Mouse (Mus musculus) myocyte (in vitro differentiated cells): ENCODE data around the gene Slc25a41. TPM values are rescaled to one million over a fixed set of nuclear protein-coding genes. Genes with fewer than 3 reads are reported as not detected.

ENCODE experiments used
- H3K27me3 ChIP-seq: one replicate; pipeline ENCODE4 v1.6.1; 2011; ENCODE audit not compliant: control insufficient read depth, insufficient read depth, insufficient read length
- H3K36me3 ChIP-seq: one replicate; pipeline ENCODE4 v1.6.1; 2011; ENCODE audit not compliant: control insufficient read depth, insufficient read depth
- H3K4me2 ChIP-seq: one replicate; pipeline ENCODE4 v1.6.1; 2011; ENCODE audit warnings: low read depth, control low read depth
- H3K4me3 ChIP-seq: one replicate; pipeline ENCODE4 v1.5.1; 2011; ENCODE audit warnings: mild to moderate bottlenecking, control low read depth, moderate library complexity
- H3K79me2 ChIP-seq: one replicate; pipeline ENCODE4 v1.6.1; 2011; ENCODE audit not compliant: control insufficient read depth, insufficient read depth
- H3ac ChIP-seq: one replicate; pipeline ENCODE4 v1.6.1; 2011; ENCODE audit not compliant: control insufficient read depth, insufficient read length
- CEBPB ChIP-seq: IDR thresholded peaks from 2 replicates; pipeline ENCODE4 v1.6.1; 2011; ENCODE audit warnings: mild to moderate bottlenecking, moderate library complexity; ENCODE audit not compliant: poor library complexity, insufficient read depth, severe bottlenecking
- E2F4 ChIP-seq: IDR thresholded peaks from one replicate; pipeline ENCODE4 v1.6.1; 2011; ENCODE audit warnings: mild to moderate bottlenecking, control low read depth, moderate library complexity; ENCODE audit not compliant: insufficient read depth
- MAX ChIP-seq: IDR thresholded peaks from one replicate; pipeline ENCODE4 v1.6.1; 2011; ENCODE audit warnings: low read depth, mild to moderate bottlenecking, control low read depth
- MYOD1 ChIP-seq, 3 experiments: IDR thresholded peaks; one replicate each; pipeline ENCODE4 v1.6.1; 2011; ENCODE audit warnings: control low read depth in 2 of 3, low read depth in 2 of 3, mild to moderate bottlenecking in 2 of 3, moderate library complexity in 1 of 3; ENCODE audit not compliant: insufficient read length in 2 of 3, control insufficient read depth in 1 of 3
- MYOG ChIP-seq, 3 experiments: IDR thresholded peaks; one replicate each; pipeline ENCODE4 v1.6.1; 2011; ENCODE audit warnings: control low read depth in 2 of 3, low read depth in 2 of 3, mild to moderate bottlenecking in 2 of 3; ENCODE audit not compliant: insufficient read length in 2 of 3, control insufficient read depth in 1 of 3, insufficient read depth in 1 of 3
- POLR2A ChIP-seq: IDR thresholded peaks from one replicate; pipeline ENCODE4 v1.6.1; 2011; ENCODE audit warnings: low read depth, mild to moderate bottlenecking, control low read depth, moderate library complexity; ENCODE audit not compliant: insufficient read length
- POLR2AphosphoS2 ChIP-seq: IDR thresholded peaks from one replicate; pipeline ENCODE4 v1.6.1; 2011; ENCODE audit warnings: low read depth, control low read depth; ENCODE audit not compliant: insufficient read length
- REST ChIP-seq: IDR thresholded peaks from one replicate; pipeline ENCODE4 v1.6.1; 2011; ENCODE audit warnings: mild to moderate bottlenecking, control low read depth, moderate library complexity; ENCODE audit not compliant: insufficient read depth, insufficient read length
- SRF ChIP-seq: IDR thresholded peaks from one replicate; pipeline ENCODE4 v1.6.1; 2011; ENCODE audit warnings: low read depth; ENCODE audit not compliant: control insufficient read depth, insufficient read length
- TCF12 ChIP-seq: IDR thresholded peaks from one replicate; pipeline ENCODE4 v1.6.1; 2011; ENCODE audit warnings: mild to moderate bottlenecking, control low read depth; ENCODE audit not compliant: poor library complexity, insufficient read depth, severe bottlenecking
- TCF3 ChIP-seq: IDR thresholded peaks from one replicate; pipeline ENCODE4 v1.6.1; 2011; ENCODE audit warnings: low read depth, control low read depth; ENCODE audit not compliant: insufficient read length
- USF1 ChIP-seq: IDR thresholded peaks from one replicate; pipeline ENCODE4 v1.6.1; 2011; ENCODE audit warnings: low read depth, mild to moderate bottlenecking, control low read depth, moderate library complexity
- polyA plus RNA-seq: library from polyadenylated mRNA; unstranded; fragments of >200 nt; fragmentation: generic; extraction: Trizol; gene quantifications from one replicate; pipeline ENCODE4 v1.2.1, GENCODE M21; 2012; ENCODE audit warnings: missing spikeins

The Slc25a41 gene
- polyA plus RNA-seq, 1 experiment = not detected

DNA sequence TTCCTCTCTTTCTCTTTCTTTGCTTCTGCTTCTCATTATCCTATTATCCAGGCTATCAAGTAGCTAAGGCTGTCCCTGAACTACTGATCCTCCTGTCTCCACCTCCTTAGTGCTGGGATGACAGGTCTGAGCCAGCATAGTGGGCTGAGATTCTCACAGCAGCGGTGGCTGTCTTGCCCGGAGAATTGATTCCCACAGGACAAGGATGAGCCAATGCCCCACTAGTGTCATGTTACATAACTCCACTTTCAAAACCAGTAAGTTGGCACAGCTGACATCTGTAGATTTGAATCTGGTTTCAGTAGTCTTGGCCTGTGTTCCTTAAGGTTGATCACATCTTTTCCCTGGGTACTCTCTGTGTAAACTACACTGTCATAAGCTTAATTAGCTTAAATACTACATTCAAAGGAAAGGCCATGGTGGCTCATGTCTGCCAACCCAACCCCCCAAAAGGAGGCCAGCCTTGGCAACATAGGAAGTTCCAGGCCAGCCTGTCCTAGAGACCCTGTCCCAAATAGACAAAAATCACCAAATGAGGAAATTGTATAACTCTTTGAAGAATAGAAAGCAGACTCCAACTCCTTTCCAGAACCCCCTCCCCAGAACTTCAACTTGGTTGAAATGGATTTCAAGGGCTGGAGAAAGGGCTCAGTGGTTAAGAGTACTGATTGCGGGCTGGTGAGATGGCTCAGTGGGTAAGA lies 55.2 kb downstream of the Slc25a41 start:
- Histone ChIP-seq H3ac (no peak overlapping the region), H3K27me3 (peaks cover 8% of the 10 kb centered on the region), H3K36me3 (no peaks in the 10 kb centered on the region), H3K4me3 (no peak overlapping the region), H3K4me2 (no peak overlapping the region), H3K79me2 (peaks cover 11% of the 10 kb centered on the region)
- TF ChIP-seq POLR2A (no peak), E2F4 (no peak), SRF (no peak), CEBPB (no peak), MAX (no peak), USF1 (no peak), MYOG (IDR thresholded peaks at IDR 0.05; ENCODE audit: control insufficient read depth in 1 of 3, insufficient read depth in 1 of 3, insufficient read length in 2 of 3, low read depth in 2 of 3) (no peak), REST (no peak), TCF12 (no peak), TCF3 (no peak), POLR2AphosphoS2 (no peak), MYOD1 (IDR thresholded peaks at IDR 0.05; ENCODE audit: control insufficient read depth in 1 of 3, insufficient read length in 2 of 3, low read depth in 2 of 3) (no peak)

DNA sequence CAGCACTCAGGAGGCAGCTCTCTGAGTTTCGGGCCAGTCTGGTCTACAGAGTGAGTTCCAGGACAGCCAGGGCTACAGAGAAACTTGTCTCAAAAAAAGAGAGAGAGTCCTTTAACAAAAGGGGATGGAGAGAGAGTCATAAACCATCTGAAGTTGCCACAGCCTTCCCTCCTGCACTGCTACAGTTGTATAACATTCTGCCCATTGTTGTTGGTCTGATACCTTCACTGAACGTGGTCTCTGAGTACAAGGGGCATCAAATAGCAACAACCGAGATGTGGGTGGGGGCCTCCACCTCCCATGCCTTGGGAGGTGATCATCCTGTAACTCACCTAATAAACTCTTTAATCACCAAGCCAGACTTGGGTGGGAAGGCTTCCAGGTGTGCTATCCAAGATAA lies 55.8 kb downstream of the Slc25a41 start:
- no peak for TF ChIP-seq POLR2A
- peaks cover 12% of the 10 kb centered on the region for H3K27me3 ChIP-seq
- no peaks in the 10 kb centered on the region for H3K36me3 ChIP-seq
- H3K4me3 ChIP-seq = no peak overlapping the region
- H3ac ChIP-seq = no peak overlapping the region
- H3K4me2 ChIP-seq = no peak overlapping the region
- peaks cover 5% of the 10 kb centered on the region for H3K79me2 ChIP-seq

DNA sequence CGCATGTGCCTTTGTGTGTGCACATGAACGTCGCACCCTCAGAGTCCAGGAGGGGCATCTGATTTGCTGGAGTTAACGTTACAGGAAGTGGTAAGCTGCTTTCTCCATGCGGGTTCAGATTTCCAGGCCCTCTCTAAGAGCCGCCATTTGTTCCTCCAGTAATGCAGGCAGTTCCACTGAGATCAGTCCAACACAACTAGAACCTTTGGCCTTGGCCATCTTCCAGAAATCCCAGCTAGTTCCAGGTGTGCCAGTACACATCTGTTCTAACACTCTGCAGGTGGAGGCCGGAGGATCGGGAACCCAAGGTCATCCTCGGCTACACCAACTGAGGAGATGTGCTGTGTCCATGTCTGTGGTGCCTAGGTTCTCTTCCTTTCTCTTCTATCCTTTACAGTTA lies 56.6 kb downstream of the Slc25a41 start:
- no peak overlapping the region for H3ac ChIP-seq
- H3K79me2 ChIP-seq = no peaks in the 10 kb centered on the region
- TF ChIP-seq REST = no peak
- no peak for TF ChIP-seq TCF3
- no peak for TF ChIP-seq MAX
- TF ChIP-seq USF1 = no peak
- TF ChIP-seq MYOG (IDR thresholded peaks at IDR 0.05; ENCODE audit: control insufficient read depth in 1 of 3, insufficient read depth in 1 of 3, insufficient read length in 2 of 3, low read depth in 2 of 3) = no peak
- no peak for TF ChIP-seq E2F4
- TF ChIP-seq CEBPB = no peak

More for the DNA sequence above, 56.6 kb downstream of the Slc25a41 start:
- H3K4me3 ChIP-seq = no peak overlapping the region
- no peak overlapping the region for H3K4me2 ChIP-seq
- H3K36me3 ChIP-seq = no peaks in the 10 kb centered on the region
- H3K27me3 ChIP-seq = peaks cover 12% of the 10 kb centered on the region

Other genes with a start within 250 kb of the Slc25a41 start
- gene Rfx2, start 210.6 kb downstream of the Slc25a41 start, polyA plus RNA-seq = 4.4 TPM
- gene Acsbg2, start 167.2 kb downstream of the Slc25a41 start, polyA plus RNA-seq = not detected
- 0.01 TPM for gene 1700061G19Rik, start 166.2 kb downstream of the Slc25a41 start, polyA plus RNA-seq
- 28.5 TPM for gene Mllt1, start 106.2 kb downstream of the Slc25a41 start, polyA plus RNA-seq
- gene Acer1, start 59.5 kb downstream of the Slc25a41 start, polyA plus RNA-seq = not detected
- gene Clpp, start 51.3 kb downstream of the Slc25a41 start, polyA plus RNA-seq = 154 TPM
- 61.9 TPM for gene Alkbh7, start 44.3 kb downstream of the Slc25a41 start, polyA plus RNA-seq
- 1.1 TPM for gene Pspn, start 41.6 kb downstream of the Slc25a41 start, polyA plus RNA-seq
- 61.6 TPM for gene Gtf2f1, start 30.4 kb downstream of the Slc25a41 start, polyA plus RNA-seq
- gene Gm17949, start 30.2 kb downstream of the Slc25a41 start, polyA plus RNA-seq = 0.04 TPM
- gene Khsrp, start 10.1 kb downstream of the Slc25a41 start, polyA plus RNA-seq = 42.5 TPM
- not detected for gene Crb3, start 17.5 kb upstream of the Slc25a41 start, polyA plus RNA-seq
- 2.2 TPM for gene Slc25a23, start 18.2 kb upstream of the Slc25a41 start, polyA plus RNA-seq
- gene Dennd1c, start 36.9 kb upstream of the Slc25a41 start, polyA plus RNA-seq = 0.04 TPM
- gene Tubb4a, start 46.1 kb upstream of the Slc25a41 start, polyA plus RNA-seq = 0.14 TPM
- gene Tnfsf9, start 63.7 kb upstream of the Slc25a41 start, polyA plus RNA-seq = 7.0 TPM
- gene Cd70, start 108.1 kb upstream of the Slc25a41 start, polyA plus RNA-seq = not detected
- not detected for gene Tnfsf14, start 152.5 kb upstream of the Slc25a41 start, polyA plus RNA-seq
- 0.12 TPM for gene C3, start 186.5 kb upstream of the Slc25a41 start, polyA plus RNA-seq
- 53.9 TPM for gene Gpr108, start 206.8 kb upstream of the Slc25a41 start, polyA plus RNA-seq
- gene Trip10, start 207.8 kb upstream of the Slc25a41 start, polyA plus RNA-seq = 39.2 TPM
- not detected for gene Vav1, start 237.4 kb upstream of the Slc25a41 start, polyA plus RNA-seq